Mouse (Mus musculus): ENCODE measurements around the gene Kcnab1. TPM values are rescaled to one million over a fixed set of nuclear protein-coding genes. Genes with fewer than 3 reads are reported as not detected.

The Kcnab1 gene
- polyA plus RNA-seq, 1 experiment = 106 TPM

- Histone ChIP-seq H3K4me3 (replicated peaks; ENCODE audit: insufficient read depth, low read depth, low read length) (no peak overlapping the region), H3K4me1 (ENCODE audit: control insufficient read depth, insufficient read depth, low read length) (no peaks in the 10 kb centered on the region), H3K27me3 (ENCODE audit: control insufficient read depth, insufficient read depth, low read length) (no peaks in the 10 kb centered on the region), H3K27ac (ENCODE audit: insufficient read depth, low read length) (no peak overlapping the region)
- no peak for DNase-seq
- TF ChIP-seq POLR2A (IDR thresholded peaks at IDR 0.05; ENCODE audit: borderline replicate concordance, insufficient read depth, low read length) (no peak), CTCF (IDR thresholded peaks at IDR 0.05; ENCODE audit: borderline replicate concordance, insufficient read depth, low read depth, low read length) (no peak)
- 66% methylated on average over 6 of the region's 6 CpGs for WGBS
These were observed 95.3 kb downstream of the Kcnab1 start for GRCm38 (mm10) chr3:65204356-65205075.

GRCm38 (mm10) chr3:65205539-65206020, 96.4 kb downstream of the Kcnab1 start:
- 66% methylated on average over 8 of the region's 8 CpGs for WGBS

GRCm38 (mm10) chr3:65213725-65214124, 104.5 kb downstream of the Kcnab1 start:
- Histone ChIP-seq H3K27me3 (ENCODE audit: control insufficient read depth, insufficient read depth, low read length) (no peaks in the 10 kb centered on the region), H3K4me1 (ENCODE audit: control insufficient read depth, insufficient read depth, low read length) (peaks cover 25% of the 10 kb centered on the region; the same call in 1 of the 2 replicates), H3K4me3 (replicated peaks; ENCODE audit: insufficient read depth, low read depth, low read length) (no peak overlapping the region), H3K27ac (ENCODE audit: insufficient read depth, low read length) (no peak overlapping the region)
- DNase-seq = peak in 1 of 2 experiments; percentile 19
- TF ChIP-seq CTCF (IDR thresholded peaks at IDR 0.05; ENCODE audit: borderline replicate concordance, insufficient read depth, low read depth, low read length) = no peak
- no peak for TF ChIP-seq POLR2A (IDR thresholded peaks at IDR 0.05; ENCODE audit: borderline replicate concordance, insufficient read depth, low read length)
- 8% methylated on average over 2 of the region's 2 CpGs for WGBS

More at GRCm38 (mm10) chr3:65205539-65206020, 96.4 kb downstream of the Kcnab1 start:
- no peak overlapping the region for H3K4me3 ChIP-seq (replicated peaks; ENCODE audit: insufficient read depth, low read depth, low read length)
- H3K4me1 ChIP-seq (ENCODE audit: control insufficient read depth, insufficient read depth, low read length) = no peaks in the 10 kb centered on the region
- H3K27me3 ChIP-seq (ENCODE audit: control insufficient read depth, insufficient read depth, low read length) = no peaks in the 10 kb centered on the region
- TF ChIP-seq CTCF (IDR thresholded peaks at IDR 0.05; ENCODE audit: borderline replicate concordance, insufficient read depth, low read depth, low read length) (no peak), POLR2A (IDR thresholded peaks at IDR 0.05; ENCODE audit: borderline replicate concordance, insufficient read depth, low read length) (no peak)
- H3K27ac ChIP-seq (ENCODE audit: insufficient read depth, low read length) = no peak overlapping the region
- no peak for DNase-seq

- Histone ChIP-seq H3K4me1 (ENCODE audit: control insufficient read depth, insufficient read depth, low read length) (peaks cover 25% of the 10 kb centered on the region; the same call in 1 of the 2 replicates), H3K27me3 (ENCODE audit: control insufficient read depth, insufficient read depth, low read length) (no peaks in the 10 kb centered on the region), H3K27ac (ENCODE audit: insufficient read depth, low read length) (no peak overlapping the region), H3K4me3 (replicated peaks; ENCODE audit: insufficient read depth, low read depth, low read length) (no peak overlapping the region)
- DNase-seq = no peak
- WGBS = 70% methylated on average over 2 of the region's 2 CpGs
- TF ChIP-seq CTCF (IDR thresholded peaks at IDR 0.05; ENCODE audit: borderline replicate concordance, insufficient read depth, low read depth, low read length) (no peak), POLR2A (IDR thresholded peaks at IDR 0.05; ENCODE audit: borderline replicate concordance, insufficient read depth, low read length) (no peak)
These were observed 105.5 kb downstream of the Kcnab1 start for GRCm38 (mm10) chr3:65214635-65215034.

GRCm38 (mm10) chr3:65217673-65218579, 108.7 kb downstream of the Kcnab1 start:
- DNase-seq = peak; percentile 35 to 67
- H3K27me3 ChIP-seq (ENCODE audit: control insufficient read depth, insufficient read depth, low read length) = no peaks in the 10 kb centered on the region
- no peak overlapping the region for H3K4me3 ChIP-seq (replicated peaks; ENCODE audit: insufficient read depth, low read depth, low read length)
- peaks cover 23% of the 10 kb centered on the region; the same call in 1 of the 2 replicates for H3K4me1 ChIP-seq (ENCODE audit: control insufficient read depth, insufficient read depth, low read length)
- peak overlapping the region; percentile 28; the same call in 1 of the 2 replicates for H3K27ac ChIP-seq (ENCODE audit: insufficient read depth, low read length)
- TF ChIP-seq CTCF (IDR thresholded peaks at IDR 0.05; ENCODE audit: borderline replicate concordance, insufficient read depth, low read depth, low read length) = no peak
- TF ChIP-seq POLR2A (IDR thresholded peaks at IDR 0.05; ENCODE audit: borderline replicate concordance, insufficient read depth, low read length) = no peak
- WGBS = 56% methylated on average over 7 of the region's 7 CpGs

- TF ChIP-seq CTCF (IDR thresholded peaks at IDR 0.05; ENCODE audit: borderline replicate concordance, insufficient read depth, low read depth, low read length) (no peak), POLR2A (IDR thresholded peaks at IDR 0.05; ENCODE audit: borderline replicate concordance, insufficient read depth, low read length) (no peak)
- Histone ChIP-seq H3K4me3 (replicated peaks; ENCODE audit: insufficient read depth, low read depth, low read length) (no peak overlapping the region), H3K27ac (ENCODE audit: insufficient read depth, low read length) (no peak overlapping the region), H3K27me3 (ENCODE audit: control insufficient read depth, insufficient read depth, low read length) (no peaks in the 10 kb centered on the region), H3K4me1 (ENCODE audit: control insufficient read depth, insufficient read depth, low read length) (peaks cover 17% of the 10 kb centered on the region)
- DNase-seq = no peak
These were observed 111.1 kb downstream of the Kcnab1 start for GRCm38 (mm10) chr3:65220287-65220686.

GRCm38 (mm10) chr3:65223635-65224034, 114.5 kb downstream of the Kcnab1 start:
- no peak for DNase-seq
- H3K27me3 ChIP-seq (ENCODE audit: control insufficient read depth, insufficient read depth, low read length) = no peaks in the 10 kb centered on the region

More at GRCm38 (mm10) chr3:65223635-65224034, 114.5 kb downstream of the Kcnab1 start:
- no peak for TF ChIP-seq POLR2A (IDR thresholded peaks at IDR 0.05; ENCODE audit: borderline replicate concordance, insufficient read depth, low read length)
- no peak for TF ChIP-seq CTCF (IDR thresholded peaks at IDR 0.05; ENCODE audit: borderline replicate concordance, insufficient read depth, low read depth, low read length)
- Histone ChIP-seq H3K27ac (ENCODE audit: insufficient read depth, low read length) (no peak overlapping the region), H3K4me3 (replicated peaks; ENCODE audit: insufficient read depth, low read depth, low read length) (no peak overlapping the region), H3K4me1 (ENCODE audit: control insufficient read depth, insufficient read depth, low read length) (peaks cover 4% of the 10 kb centered on the region)
- WGBS = 44% methylated on average over 2 of the region's 2 CpGs
